Mouse (Mus musculus) lung, adult 2 months (tissue): ENCODE data around the gene Smurf1.

Experiments used
- CTCF ChIP-seq: fragments of 200-500 bp; IDR thresholded peaks from 2 replicates; pipeline ENCODE4 v1.5.1; 2011; ENCODE audit warnings: mild to moderate bottlenecking, low read length, control low read depth; ENCODE audit not compliant: insufficient read depth
- POLR2A ChIP-seq: fragments of 200-500 bp; IDR thresholded peaks from 2 replicates; pipeline ENCODE4 v1.6.1; 2011; ENCODE audit warnings: low read depth, mild to moderate bottlenecking, control low read depth, low read length, borderline replicate concordance; ENCODE audit errors: extremely low read depth

- no peak for TF ChIP-seq CTCF
- TF ChIP-seq POLR2A: no peak
Measured at GRCm38 (mm10) chr5:144919790-144920189, 45.9 kb downstream of the Smurf1 start.
